In genomic region chrX:60780766-60781165, GRCm38 (mm10) we compare ENCODE assay signal across 20 mouse cellular contexts.
DNase-seq lines count a peak whose midpoint lies in the region; ATAC-seq and TF ChIP-seq lines count a peak whose summit lies in the region.
"Had no signal": no experiment of that assay in that cellular context is flagged by ENCODE, and none has a peak within 500 bp of the region (broad histone marks: within the 10 kb centered on the region; RNA-seq: fewer than 3 reads in every experiment).

No protein-coding gene starts in this region.

- no peaks in the 10 kb centered on the region; the same call in 1 of the 2 replicates for H3K4me1 ChIP-seq in heart, embryonic 12.5 days (replicated peaks)
- no peaks in the 10 kb centered on the region for H3K4me1 ChIP-seq in heart, postnatal 0 days (ENCODE audit: control insufficient read depth, insufficient read depth)
- H3K4me1 ChIP-seq: embryonic facial prominence, embryonic 12.5 days; embryonic facial prominence, embryonic 15.5 days had no signal

- TF ChIP-seq CTCF in heart, postnatal 0 days (IDR thresholded peaks at IDR 0.05; ENCODE audit: low read depth) = no peak

- H3K27me3 ChIP-seq in heart, embryonic 12.5 days (replicated peaks) = no peaks in the 10 kb centered on the region
- no peaks in the 10 kb centered on the region for H3K27me3 ChIP-seq in heart, postnatal 0 days (ENCODE audit: control insufficient read depth, insufficient read depth, low read length)
- H3K27me3 ChIP-seq: embryonic facial prominence, embryonic 12.5 days; embryonic facial prominence, embryonic 15.5 days; heart, embryonic 15.5 days had no signal

- H3K4me3 ChIP-seq in heart, embryonic 12.5 days = no peak overlapping the region
- H3K4me3 ChIP-seq in heart, postnatal 0 days (ENCODE audit: low read depth, low read length) = no peak overlapping the region
- H3K4me3 ChIP-seq: embryonic facial prominence, embryonic 12.5 days; embryonic facial prominence, embryonic 15.5 days; gastrocnemius, adult 2 months; heart, embryonic 15.5 days had no signal

- no peak for TF ChIP-seq EP300 in heart, postnatal 0 days (IDR thresholded peaks at IDR 0.05; ENCODE audit: low read depth)

- H3K9ac ChIP-seq in heart, embryonic 12.5 days = no peak overlapping the region
- no peak overlapping the region for H3K9ac ChIP-seq in heart, postnatal 0 days (replicated peaks; ENCODE audit: low read depth, low read length)
- H3K9ac ChIP-seq: embryonic facial prominence, embryonic 12.5 days; embryonic facial prominence, embryonic 15.5 days; forebrain, postnatal 0 days; heart, embryonic 15.5 days; hindbrain, embryonic 14.5 days had no signal

- DNase-seq in heart, adult 18-20 months = no peak
- peak; percentile 16 for DNase-seq in heart, postnatal 0 days (ENCODE audit: low spot score)
- no peak for DNase-seq in heart, adult 8-10 months (ENCODE audit: low spot score)
- DNase-seq in yolk sac, embryonic 10.5 days (ENCODE audit: low spot score) = peak; percentile 7
- DNase-seq in lung, adult 18-20 months = no peak
- DNase-seq: adrenal gland, postnatal 14 days; cerebellum, adult 11 months; gastrocnemius, adult 2 months; gastrocnemius, postnatal 14 days; heart, adult 11 months; kidney, adult 18-20 months had no signal

- H3K4me2 ChIP-seq in heart, embryonic 12.5 days = peak overlapping the region; percentile 18; the same call in 1 of the 2 replicates
- H3K4me2 ChIP-seq in heart, postnatal 0 days (ENCODE audit: low read depth, low read length) = no peak overlapping the region
- H3K4me2 ChIP-seq: embryonic facial prominence, embryonic 12.5 days; embryonic facial prominence, embryonic 15.5 days; heart, embryonic 15.5 days; hindbrain, embryonic 14.5 days had no signal

- no peaks in the 10 kb centered on the region for H3K36me3 ChIP-seq in heart, embryonic 12.5 days
- H3K36me3 ChIP-seq in heart, postnatal 0 days (replicated peaks; ENCODE audit: control insufficient read depth, insufficient read depth, low read length) = no peaks in the 10 kb centered on the region
- H3K36me3 ChIP-seq: embryonic facial prominence, embryonic 12.5 days; embryonic facial prominence, embryonic 15.5 days; G1E; heart, embryonic 15.5 days had no signal

- ATAC-seq in heart, embryonic 12.5 days (ENCODE audit: insufficient number of reproducible peaks, low FRiP score) = no peak
- ATAC-seq in heart, postnatal 0 days (ENCODE audit: insufficient read depth, low read depth) = no peak
- ATAC-seq: forebrain, postnatal 0 days; hindbrain, postnatal 0 days; inflammation-experienced regulatory T-cells, adult 6 months had no signal

- H3K9me3 ChIP-seq in heart, embryonic 12.5 days (replicated peaks) = no peaks in the 10 kb centered on the region
- no peaks in the 10 kb centered on the region for H3K9me3 ChIP-seq in heart, postnatal 0 days (replicated peaks; ENCODE audit: control insufficient read depth, low read length)
- H3K9me3 ChIP-seq: embryonic facial prominence, embryonic 12.5 days; embryonic facial prominence, embryonic 15.5 days; G1E; heart, embryonic 15.5 days had no signal

- no peak overlapping the region for H3K27ac ChIP-seq in heart, embryonic 12.5 days (ENCODE audit: poor library complexity, severe bottlenecking)
- no peak overlapping the region for H3K27ac ChIP-seq in heart, postnatal 0 days (ENCODE audit: low read depth)
- H3K27ac ChIP-seq: embryonic facial prominence, embryonic 12.5 days; embryonic facial prominence, embryonic 15.5 days; gastrocnemius, adult 2 months; heart, embryonic 15.5 days; hindbrain, embryonic 14.5 days; hindbrain, postnatal 0 days had no signal

- 29% methylated on average over 5 of the region's 5 CpGs for WGBS in heart, embryonic 12.5 days
- 17% methylated on average over 5 of the region's 5 CpGs for WGBS in heart, postnatal 0 days

Comparison
In these comparisons a context has a peak if more than half of its experiments do, and no peak if none do; other contexts are left out.
1. DNase-seq: peak in heart, postnatal 0 days (single experiment) and yolk sac, embryonic 10.5 days (single experiment); none in heart, adult 18-20 months (0 of 2), heart, adult 8-10 months (single experiment) and lung, adult 18-20 months (0 of 2).